Mouse (Mus musculus): ENCODE results near the gene Bves. TPM values are rescaled to one million over a fixed set of nuclear protein-coding genes. Genes with fewer than 3 reads are reported as not detected.
"Not testable (repeated sequence)": the region's sequence is repeated elsewhere in the genome, so short reads cannot be mapped to it uniquely, and the experiment has no call there.

Gene Bves
- polyA plus RNA-seq, 1 experiment from 2014 or later, result 2.1 TPM

GRCm38 (mm10) chr10:45311624-45312023 lies 23.9 kb upstream of the Bves start:
- Histone ChIP-seq H3K27ac (no peak overlapping the region), H3K4me1 (no peaks in the 10 kb centered on the region), H3K9ac (no peak overlapping the region), H3K9me3 (replicated peaks) (no peaks in the 10 kb centered on the region), H3K4me3 (replicated peaks) (no peak overlapping the region), H3K4me2 (no peak overlapping the region), H3K36me3 (no peaks in the 10 kb centered on the region), H3K27me3 (no peaks in the 10 kb centered on the region)
- ATAC-seq (replicated peaks; ENCODE audit: low FRiP score), result no peak
- WGBS, result 67% methylated on average over 7 of the region's 7 CpGs

- 0 out of 2 replicates have a peak, but pooled peaks cover 3% of the 10 kb centered on the region for H3K9me3 ChIP-seq (replicated peaks)
- H3K4me1 ChIP-seq, result no peaks in the 10 kb centered on the region
- ATAC-seq (replicated peaks; ENCODE audit: low FRiP score), result no peak
- H3K27me3 ChIP-seq, result no peaks in the 10 kb centered on the region
- WGBS, result 90% methylated on average over 16 of the region's 16 CpGs
- no peak overlapping the region for H3K27ac ChIP-seq
- no peak overlapping the region for H3K4me2 ChIP-seq
- no peak overlapping the region for H3K4me3 ChIP-seq (replicated peaks)
- no peak overlapping the region for H3K9ac ChIP-seq
- H3K36me3 ChIP-seq, result no peaks in the 10 kb centered on the region
Observed at GRCm38 (mm10) chr10:45314865-45315264, 20.7 kb upstream of the Bves start.

GRCm38 (mm10) chr10:45318922-45319321 lies 16.6 kb upstream of the Bves start:
- WGBS, result 88% methylated on average over 5 of the region's 5 CpGs

GRCm38 (mm10) chr10:45320296-45320695 lies 15.3 kb upstream of the Bves start:
- Histone ChIP-seq H3K9me3 (replicated peaks) (0 out of 2 replicates have a peak, but pooled peaks cover 3% of the 10 kb centered on the region), H3K9ac (no peak overlapping the region), H3K4me3 (replicated peaks) (no peak overlapping the region), H3K4me1 (no peaks in the 10 kb centered on the region), H3K27me3 (no peaks in the 10 kb centered on the region), H3K36me3 (no peaks in the 10 kb centered on the region), H3K27ac (no peak overlapping the region), H3K4me2 (no peak overlapping the region)
- WGBS, result 87% methylated on average over 3 of the region's 3 CpGs
- ATAC-seq (replicated peaks; ENCODE audit: low FRiP score), result no peak

More at GRCm38 (mm10) chr10:45318922-45319321, 16.6 kb upstream of the Bves start:
- no peak overlapping the region for H3K4me3 ChIP-seq (replicated peaks)
- no peak overlapping the region for H3K4me2 ChIP-seq
- H3K36me3 ChIP-seq, result no peaks in the 10 kb centered on the region
- no peak for ATAC-seq (replicated peaks; ENCODE audit: low FRiP score)
- H3K27me3 ChIP-seq, result no peaks in the 10 kb centered on the region
- no peak overlapping the region for H3K9ac ChIP-seq
- no peaks in the 10 kb centered on the region for H3K4me1 ChIP-seq
- 0 out of 2 replicates have a peak, but pooled peaks cover 3% of the 10 kb centered on the region for H3K9me3 ChIP-seq (replicated peaks)
- H3K27ac ChIP-seq, result no peak overlapping the region

- H3K4me3 ChIP-seq (replicated peaks), result no peak overlapping the region
- H3K4me2 ChIP-seq, result no peak overlapping the region
- H3K36me3 ChIP-seq, result no peaks in the 10 kb centered on the region
- WGBS, result 37% methylated on average over 1 of the region's 1 CpGs
- no peaks in the 10 kb centered on the region for H3K27me3 ChIP-seq
- no peak overlapping the region for H3K9ac ChIP-seq
- no peak overlapping the region for H3K27ac ChIP-seq
- no peak for ATAC-seq (replicated peaks; ENCODE audit: low FRiP score)
- H3K9me3 ChIP-seq (replicated peaks), result no peaks in the 10 kb centered on the region
- H3K4me1 ChIP-seq, result no peaks in the 10 kb centered on the region
Observed at GRCm38 (mm10) chr10:45324159-45324558, 11.4 kb upstream of the Bves start.

GRCm38 (mm10) chr10:45328196-45329000 lies 7.2 kb upstream of the Bves start:
- Histone ChIP-seq H3K9ac (no peak overlapping the region), H3K27me3 (0 out of 2 replicates have a peak, but pooled peaks cover 6% of the 10 kb centered on the region), H3K4me3 (replicated peaks) (no peak overlapping the region), H3K36me3 (no peaks in the 10 kb centered on the region), H3K9me3 (replicated peaks) (no peaks in the 10 kb centered on the region), H3K4me2 (no peak overlapping the region), H3K27ac (no peak overlapping the region), H3K4me1 (no peaks in the 10 kb centered on the region)
- 76% methylated on average over 7 of the region's 7 CpGs for WGBS
- no peak for ATAC-seq (replicated peaks; ENCODE audit: low FRiP score)

GRCm38 (mm10) chr10:45334925-45335324 lies 647 bp upstream of the Bves start:
- Histone ChIP-seq H3K4me1 (0 out of 2 replicates have a peak, but pooled peaks cover 2% of the 10 kb centered on the region), H3K27ac (no peak overlapping the region), H3K9ac (no peak overlapping the region), H3K4me3 (replicated peaks) (peak overlapping the region; percentile 69), H3K36me3 (no peaks in the 10 kb centered on the region), H3K27me3 (peaks cover 45% of the 10 kb centered on the region), H3K4me2 (peak overlapping the region; percentile 93), H3K9me3 (replicated peaks) (no peaks in the 10 kb centered on the region)
- 27% methylated on average over 7 of the region's 7 CpGs for WGBS
- 0 out of 2 replicates have a peak, but pooled peaks have one; percentile 33 for ATAC-seq (replicated peaks; ENCODE audit: low FRiP score)

GRCm38 (mm10) chr10:45339106-45339505 lies 3.5 kb downstream of the Bves start:
- Histone ChIP-seq H3K27me3 (peaks cover 31% of the 10 kb centered on the region), H3K9me3 (replicated peaks) (no peaks in the 10 kb centered on the region), H3K27ac (no peak overlapping the region), H3K36me3 (no peaks in the 10 kb centered on the region), H3K9ac (no peak overlapping the region), H3K4me1 (0 out of 2 replicates have a peak, but pooled peaks cover 2% of the 10 kb centered on the region), H3K4me2 (no peak overlapping the region), H3K4me3 (replicated peaks) (no peak overlapping the region)
- no peak for ATAC-seq (replicated peaks; ENCODE audit: low FRiP score)
- 79% methylated on average over 7 of the region's 7 CpGs for WGBS

GRCm38 (mm10) chr10:45344381-45344780 lies 8.8 kb downstream of the Bves start:
- Histone ChIP-seq H3K36me3 (no peaks in the 10 kb centered on the region), H3K4me2 (no peak overlapping the region), H3K4me1 (no peaks in the 10 kb centered on the region), H3K9ac (no peak overlapping the region), H3K4me3 (replicated peaks) (no peak overlapping the region), H3K27me3 (no peaks in the 10 kb centered on the region), H3K27ac (no peak overlapping the region), H3K9me3 (replicated peaks) (no peaks in the 10 kb centered on the region)
- 85% methylated on average over 4 of the region's 4 CpGs for WGBS
- no peak for ATAC-seq (replicated peaks; ENCODE audit: low FRiP score)

GRCm38 (mm10) chr10:45345217-45345616 lies 9.6 kb downstream of the Bves start:
- H3K27ac ChIP-seq, result no peak overlapping the region
- no peak overlapping the region for H3K4me2 ChIP-seq
- WGBS, result 74% methylated on average over 9 of the region's 9 CpGs
- H3K27me3 ChIP-seq, result no peaks in the 10 kb centered on the region
- H3K9ac ChIP-seq, result no peak overlapping the region
- ATAC-seq (replicated peaks; ENCODE audit: low FRiP score), result no peak
- no peaks in the 10 kb centered on the region for H3K9me3 ChIP-seq (replicated peaks)
- H3K36me3 ChIP-seq, result no peaks in the 10 kb centered on the region
- no peaks in the 10 kb centered on the region for H3K4me1 ChIP-seq
- H3K4me3 ChIP-seq (replicated peaks), result no peak overlapping the region

- not testable (repeated sequence) for H3K9ac ChIP-seq; H3K9me3 ChIP-seq (replicated peaks); H3K4me2 ChIP-seq; H3K4me1 ChIP-seq; ATAC-seq (replicated peaks; ENCODE audit: low FRiP score); H3K4me3 ChIP-seq (replicated peaks); H3K27ac ChIP-seq; H3K27me3 ChIP-seq; H3K36me3 ChIP-seq
- 89% methylated on average over 3 of the region's 3 CpGs for WGBS
Observed at GRCm38 (mm10) chr10:45348143-45348542, 12.6 kb downstream of the Bves start.

- no peaks in the 10 kb centered on the region for H3K9me3 ChIP-seq (replicated peaks)
- 91% methylated on average over 6 of the region's 6 CpGs for WGBS
Observed at GRCm38 (mm10) chr10:45356091-45356490, 20.5 kb downstream of the Bves start.

More at GRCm38 (mm10) chr10:45356091-45356490, 20.5 kb downstream of the Bves start:
- Histone ChIP-seq H3K4me2 (no peak overlapping the region), H3K4me1 (no peaks in the 10 kb centered on the region), H3K27me3 (no peaks in the 10 kb centered on the region), H3K36me3 (no peaks in the 10 kb centered on the region), H3K27ac (no peak overlapping the region), H3K9ac (no peak overlapping the region), H3K4me3 (replicated peaks) (no peak overlapping the region)
- no peak for ATAC-seq (replicated peaks; ENCODE audit: low FRiP score)
